Mouse (Mus musculus): ENCODE measurements around the gene Slc50a1. TPM values are rescaled to one million over a fixed set of nuclear protein-coding genes. Genes with fewer than 3 reads are reported as not detected.

Gene Slc50a1
- polyA plus RNA-seq, 1 experiment from 2014 or later: 72.2 TPM

DNA sequence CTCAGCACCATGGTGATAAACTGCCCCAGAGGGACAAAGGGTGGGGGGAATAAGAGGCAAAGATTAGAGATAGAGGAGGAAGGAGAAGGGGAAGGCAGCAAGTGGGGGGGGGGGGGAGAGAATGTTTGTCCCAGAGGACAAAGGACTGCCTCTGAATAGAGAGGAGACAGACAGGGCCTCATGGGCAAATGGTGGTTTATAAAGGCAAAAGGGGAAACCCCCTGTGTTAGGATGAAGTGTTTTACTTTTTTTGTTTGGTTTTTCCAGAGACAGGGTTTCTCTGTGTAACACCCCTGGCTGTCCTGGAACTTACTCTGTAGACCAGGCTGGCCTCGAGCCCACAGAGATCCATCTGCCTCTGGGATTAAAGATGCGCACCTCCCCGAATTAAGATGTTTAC is 10.2 kb downstream of the Slc50a1 start:
- H3K9ac ChIP-seq: no peak overlapping the region
- H3K27ac ChIP-seq (replicated peaks): no peak overlapping the region
- H3K4me1 ChIP-seq: peaks cover 10% of the 10 kb centered on the region; the same call in 1 of the 2 replicates
- 78% methylated on average over 3 of the region's 3 CpGs for WGBS
- no peak for ATAC-seq (ENCODE audit: insufficient number of reproducible peaks, low FRiP score, low TSS enrichment, low read depth)
- H3K4me2 ChIP-seq (replicated peaks): no peak overlapping the region
- H3K4me3 ChIP-seq (replicated peaks): no peak overlapping the region
- no peaks in the 10 kb centered on the region for H3K27me3 ChIP-seq
- no peaks in the 10 kb centered on the region for H3K9me3 ChIP-seq (replicated peaks)
- H3K36me3 ChIP-seq: no peaks in the 10 kb centered on the region

DNA sequence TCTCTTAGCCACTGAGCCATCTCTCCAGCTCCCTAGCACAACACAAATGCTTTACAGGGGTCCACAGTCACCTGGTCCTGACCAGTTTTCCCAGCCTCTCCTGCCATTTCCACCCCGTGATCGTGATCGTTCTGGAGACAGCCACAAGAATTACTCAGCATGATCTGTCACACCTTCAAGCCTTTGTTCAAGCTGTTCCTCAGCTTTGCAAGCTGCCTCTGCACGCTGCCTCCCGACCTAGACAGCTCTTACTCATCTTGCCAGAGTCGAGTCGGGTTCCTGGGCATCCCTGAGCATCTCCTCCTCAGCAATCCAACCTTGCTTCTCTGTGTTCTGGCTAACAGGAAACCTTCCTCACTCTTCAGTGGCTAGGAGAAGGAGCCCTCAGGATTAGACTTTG is 11.3 kb downstream of the Slc50a1 start, which contains the start of gene Dpm3:
TSS of gene Dpm3 (plus strand) at position 283 of the 400 bp plus-strand sequence.
- Histone ChIP-seq H3K36me3 (no peaks in the 10 kb centered on the region), H3K27me3 (no peaks in the 10 kb centered on the region), H3K4me2 (replicated peaks) (no peak within 1 kb of the TSS), H3K9ac (no peak within 1 kb of the TSS), H3K27ac (replicated peaks) (no peak within 1 kb of the TSS), H3K9me3 (replicated peaks) (no peaks in the 10 kb centered on the region), H3K4me3 (replicated peaks) (no peak within 1 kb of the TSS), H3K4me1 (peaks cover 10% of the 10 kb centered on the region; the same call in 1 of the 2 replicates)
- 55% methylated on average over 7 of the region's 7 CpGs for WGBS
- no peak for ATAC-seq (ENCODE audit: insufficient number of reproducible peaks, low FRiP score, low TSS enrichment, low read depth)

DNA sequence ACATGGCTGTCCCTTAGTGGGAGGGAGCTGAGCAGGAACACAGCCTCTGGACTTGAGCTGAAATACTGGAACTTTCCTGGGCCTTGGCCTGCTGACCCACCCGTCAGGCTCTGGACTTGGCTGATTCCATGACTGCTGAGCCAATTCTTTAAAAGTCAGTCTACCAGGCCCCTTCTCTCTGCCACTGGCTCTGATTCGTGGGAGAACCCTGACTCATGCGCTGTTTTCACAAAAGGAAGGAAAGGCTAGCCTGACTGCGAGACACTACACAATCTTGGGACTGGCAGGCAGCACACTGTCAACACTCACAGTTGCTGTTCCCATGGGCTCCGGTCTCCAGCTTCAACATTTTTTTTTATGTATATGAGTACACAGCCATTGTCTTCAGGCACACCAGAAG is 14.2 kb downstream of the Slc50a1 start:
- H3K27me3 ChIP-seq: no peaks in the 10 kb centered on the region
- no peak overlapping the region for H3K9ac ChIP-seq
- H3K4me3 ChIP-seq (replicated peaks): no peak overlapping the region
- no peak overlapping the region for H3K4me2 ChIP-seq (replicated peaks)
- H3K9me3 ChIP-seq (replicated peaks): no peaks in the 10 kb centered on the region
- WGBS: 77% methylated on average over 5 of the region's 5 CpGs
- no peaks in the 10 kb centered on the region for H3K36me3 ChIP-seq
- no peak for ATAC-seq (ENCODE audit: insufficient number of reproducible peaks, low FRiP score, low TSS enrichment, low read depth)
- no peak overlapping the region for H3K27ac ChIP-seq (replicated peaks)
- H3K4me1 ChIP-seq: peaks cover 15% of the 10 kb centered on the region

DNA sequence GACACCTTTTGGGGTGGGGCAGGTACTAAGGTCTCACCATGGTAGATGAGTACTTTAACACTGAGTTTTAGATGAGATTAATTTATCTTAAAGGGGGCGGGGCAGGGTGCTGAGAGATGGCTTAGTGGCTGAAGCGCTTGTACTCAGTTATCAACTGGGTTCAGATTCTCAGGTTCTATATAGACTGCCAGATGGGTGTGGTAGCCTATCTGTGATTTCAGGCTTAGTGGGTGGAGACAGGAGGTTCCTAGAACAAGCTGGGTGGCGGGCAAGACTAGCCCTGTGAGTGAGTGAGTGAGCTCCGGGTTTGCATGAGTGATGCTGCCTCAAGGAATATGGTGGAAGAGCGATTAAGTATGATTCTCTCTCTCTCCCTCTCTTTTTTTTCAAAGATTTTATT is 15.4 kb downstream of the Slc50a1 start:
- no peak overlapping the region for H3K4me3 ChIP-seq (replicated peaks)
- no peak overlapping the region for H3K9ac ChIP-seq
- no peaks in the 10 kb centered on the region for H3K27me3 ChIP-seq
- H3K9me3 ChIP-seq (replicated peaks): no peaks in the 10 kb centered on the region
- H3K4me1 ChIP-seq: peaks cover 25% of the 10 kb centered on the region
- WGBS: 80% methylated on average over 5 of the region's 5 CpGs
- no peak overlapping the region for H3K27ac ChIP-seq (replicated peaks)
- ATAC-seq (ENCODE audit: insufficient number of reproducible peaks, low FRiP score, low TSS enrichment, low read depth): no peak
- no peaks in the 10 kb centered on the region for H3K36me3 ChIP-seq
- no peak overlapping the region for H3K4me2 ChIP-seq (replicated peaks)

DNA sequence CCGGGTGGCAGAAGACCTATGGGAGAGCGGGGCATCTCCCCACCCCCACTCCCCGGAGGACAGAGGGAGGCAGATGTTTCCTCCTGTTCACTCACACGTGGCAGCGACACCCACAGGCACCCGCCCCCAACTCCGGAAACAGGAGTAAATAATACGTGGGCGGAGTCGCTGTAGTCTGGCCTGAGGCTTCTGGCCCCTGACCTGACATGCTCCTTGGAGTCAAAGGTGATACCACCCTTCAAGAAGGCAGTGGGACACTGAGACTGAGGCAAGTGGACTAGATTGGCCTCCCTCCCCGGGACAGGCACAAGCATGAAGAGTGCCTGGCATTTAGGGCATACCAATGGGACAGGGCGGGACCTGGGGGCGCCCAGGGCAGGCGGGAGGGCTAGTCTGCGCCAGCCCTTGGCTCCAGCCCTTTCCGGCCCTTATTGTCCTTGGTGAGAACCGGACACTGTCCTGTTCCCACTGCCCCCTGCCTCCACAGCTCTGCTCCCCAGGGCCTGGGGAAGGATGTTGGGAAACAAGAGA is 18.9 kb downstream of the Slc50a1 start:
- Histone ChIP-seq H3K27ac (replicated peaks) (no peak overlapping the region), H3K27me3 (no peaks in the 10 kb centered on the region), H3K4me3 (replicated peaks) (no peak overlapping the region), H3K4me1 (peaks cover 28% of the 10 kb centered on the region), H3K36me3 (peaks cover 7% of the 10 kb centered on the region), H3K9me3 (replicated peaks) (no peaks in the 10 kb centered on the region), H3K9ac (no peak overlapping the region), H3K4me2 (replicated peaks) (peak overlapping the region; percentile 33)
- no peak for ATAC-seq (ENCODE audit: insufficient number of reproducible peaks, low FRiP score, low TSS enrichment, low read depth)
- WGBS: 3% methylated on average over 17 of the region's 17 CpGs

DNA sequence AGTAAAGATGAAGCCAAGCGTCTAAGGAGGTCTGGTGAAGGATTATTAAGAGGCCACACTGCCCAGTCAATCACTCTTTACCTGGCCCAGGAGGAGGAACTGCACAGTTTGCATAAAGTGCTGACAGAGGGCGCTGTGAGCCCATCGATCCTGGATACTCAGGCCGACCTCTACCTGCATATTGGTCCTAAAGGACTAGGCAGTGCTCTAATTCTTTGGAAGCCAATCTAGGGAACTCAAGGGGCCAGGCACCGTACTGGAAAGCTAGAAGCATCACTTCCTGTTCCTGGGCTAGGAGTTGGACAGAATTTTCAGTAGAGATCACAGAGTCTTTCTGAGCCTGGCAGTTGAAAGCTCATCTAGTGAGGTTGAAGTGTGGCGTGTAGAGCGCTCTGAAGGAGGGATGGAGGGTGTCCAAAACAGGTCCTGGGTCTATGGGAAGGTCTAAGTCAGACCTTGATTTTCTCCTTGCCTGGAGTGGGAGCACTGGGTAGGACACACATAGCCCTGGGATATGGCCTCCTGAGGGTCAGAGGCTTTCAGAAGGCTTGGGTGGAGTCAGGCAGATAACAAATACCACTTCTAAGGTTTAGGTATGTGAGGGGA is 19.8 kb downstream of the Slc50a1 start:
- Histone ChIP-seq H3K4me2 (replicated peaks) (no peak overlapping the region), H3K4me3 (replicated peaks) (no peak overlapping the region), H3K27me3 (no peaks in the 10 kb centered on the region), H3K9ac (no peak overlapping the region), H3K9me3 (replicated peaks) (no peaks in the 10 kb centered on the region), H3K27ac (replicated peaks) (0 out of 2 replicates have a peak overlapping the region, but pooled peaks have one; percentile 7), H3K36me3 (peaks cover 7% of the 10 kb centered on the region), H3K4me1 (peaks cover 34% of the 10 kb centered on the region)
- 13% methylated on average over 7 of the region's 7 CpGs for WGBS
- no peak for ATAC-seq (ENCODE audit: insufficient number of reproducible peaks, low FRiP score, low TSS enrichment, low read depth)

DNA sequence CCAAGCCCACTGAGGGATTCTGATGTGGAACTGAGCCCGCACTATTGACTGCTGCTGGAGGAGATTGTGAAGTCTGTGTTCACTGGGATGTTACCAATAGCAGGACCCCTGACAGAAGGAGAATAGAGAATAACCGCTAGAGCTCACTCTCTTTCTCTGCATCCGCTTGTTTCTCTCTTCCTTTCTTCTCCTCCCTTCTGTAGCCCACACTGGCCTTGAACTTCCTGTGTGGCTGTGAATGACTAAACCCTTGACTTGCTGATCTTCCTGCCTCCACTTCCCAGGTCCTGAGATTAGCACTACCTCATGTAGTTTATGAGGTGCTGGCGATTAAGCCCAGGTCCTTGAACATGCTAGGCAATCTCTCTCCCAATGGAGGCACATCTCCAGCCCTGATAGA is 22.9 kb downstream of the Slc50a1 start:
- 89% methylated on average over 4 of the region's 4 CpGs for WGBS
- H3K4me1 ChIP-seq: peaks cover 61% of the 10 kb centered on the region
- no peak for ATAC-seq (ENCODE audit: insufficient number of reproducible peaks, low FRiP score, low TSS enrichment, low read depth)

DNA sequence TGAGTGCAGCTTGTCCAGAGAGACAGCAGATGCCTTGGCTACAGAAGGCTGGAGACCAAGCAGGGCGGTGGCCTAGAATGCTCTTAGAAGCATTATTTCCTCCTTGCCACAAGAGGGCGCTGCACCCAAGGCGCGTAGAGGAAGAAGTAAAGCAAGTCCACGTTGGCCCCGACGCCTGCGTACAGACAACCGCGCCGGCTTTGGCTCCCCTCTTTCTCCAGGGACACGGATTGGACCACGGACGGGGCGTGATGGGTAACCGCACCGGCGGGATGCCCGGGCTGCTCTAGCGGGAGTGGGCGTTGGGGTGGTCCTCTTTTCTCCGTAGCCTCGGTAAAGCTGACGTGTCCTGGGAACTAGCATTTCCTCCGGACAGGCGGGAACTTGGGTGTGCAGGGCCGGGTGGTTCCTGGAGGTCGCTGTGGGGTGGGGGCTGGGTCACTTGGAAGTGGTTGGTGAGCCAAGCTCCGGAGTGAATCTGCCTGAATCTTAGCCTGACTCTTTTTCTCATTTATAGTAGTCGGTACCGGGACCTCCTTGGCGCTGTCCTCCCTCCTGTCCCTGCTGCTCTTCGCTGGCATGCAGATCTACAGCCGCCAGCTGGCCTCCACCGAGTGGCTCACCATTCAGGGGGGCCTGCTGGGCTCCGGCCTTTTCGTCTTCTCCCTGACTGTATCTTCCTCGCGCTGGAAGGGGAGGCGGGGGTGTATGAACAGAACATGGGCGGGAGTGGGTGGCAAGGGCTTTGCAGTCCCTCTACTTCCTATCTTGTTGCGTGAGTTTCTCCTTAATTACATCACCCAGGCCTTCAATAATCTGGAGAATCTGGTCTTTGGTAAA is 23.9 kb downstream of the Slc50a1 start, which contains the start of gene Trim46:
TSS of gene Trim46 (minus strand) at position 49 of the 840 bp plus-strand sequence.
- Histone ChIP-seq H3K27me3 (no peaks in the 10 kb centered on the region), H3K4me1 (peaks cover 58% of the 10 kb centered on the region), H3K9ac (peak within 1 kb of the TSS; percentile 79), H3K27ac (replicated peaks) (peak within 1 kb of the TSS; percentile 79), H3K9me3 (replicated peaks) (no peaks in the 10 kb centered on the region), H3K36me3 (peaks cover 14% of the 10 kb centered on the region), H3K4me3 (replicated peaks) (peak within 1 kb of the TSS; percentile 75), H3K4me2 (replicated peaks) (peak within 1 kb of the TSS; percentile 79)
- peak; percentile 71 for ATAC-seq (ENCODE audit: insufficient number of reproducible peaks, low FRiP score, low TSS enrichment, low read depth)
- under 1% methylated on average over 40 of the region's 42 CpGs for WGBS

More for the DNA sequence above, 22.9 kb downstream of the Slc50a1 start:
- peak overlapping the region; percentile 79; the same call in 1 of the 2 replicates for H3K9ac ChIP-seq
- peak overlapping the region; percentile 79 for H3K4me2 ChIP-seq (replicated peaks)
- peak overlapping the region; percentile 75 for H3K4me3 ChIP-seq (replicated peaks)
- H3K36me3 ChIP-seq: peaks cover 7% of the 10 kb centered on the region
- H3K27me3 ChIP-seq: no peaks in the 10 kb centered on the region
- H3K9me3 ChIP-seq (replicated peaks): no peaks in the 10 kb centered on the region
- H3K27ac ChIP-seq (replicated peaks): no peak overlapping the region

DNA sequence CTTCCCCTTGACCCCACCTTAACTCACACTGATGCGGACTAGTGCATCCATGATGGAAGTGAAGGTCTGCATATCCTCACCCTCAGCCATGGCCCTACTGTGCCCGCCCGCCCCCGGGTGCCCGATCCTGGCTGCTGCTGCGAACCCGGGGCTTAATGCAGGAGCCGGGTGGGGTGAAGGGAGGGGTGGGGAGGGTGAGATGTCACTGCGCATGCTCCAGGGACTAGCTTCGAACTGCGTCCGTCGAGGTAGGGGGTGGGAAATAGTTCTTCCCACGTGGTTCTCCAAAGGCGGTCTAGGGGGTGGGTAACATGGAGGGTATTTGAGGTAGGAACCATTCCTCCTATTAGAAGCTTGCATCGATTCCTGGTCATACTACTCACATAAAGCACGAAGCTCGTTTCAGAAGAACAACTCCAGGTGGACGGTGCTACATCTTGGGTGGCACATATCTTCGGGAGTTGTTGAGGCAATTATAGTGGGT is 24.6 kb downstream of the Slc50a1 start, which contains the start of gene Krtcap2:
TSS of gene Krtcap2 (plus strand) at position 279 of the 484 bp plus-strand sequence.
- peak within 1 kb of the TSS; percentile 79 for H3K9ac ChIP-seq
- 4% methylated on average over 20 of the region's 20 CpGs for WGBS
- peaks cover 16% of the 10 kb centered on the region for H3K36me3 ChIP-seq
- peak within 1 kb of the TSS; percentile 79 for H3K4me2 ChIP-seq (replicated peaks)
- peaks cover 51% of the 10 kb centered on the region for H3K4me1 ChIP-seq
- H3K9me3 ChIP-seq (replicated peaks): no peaks in the 10 kb centered on the region
- no peaks in the 10 kb centered on the region for H3K27me3 ChIP-seq
- H3K27ac ChIP-seq (replicated peaks): peak within 1 kb of the TSS; percentile 79
- H3K4me3 ChIP-seq (replicated peaks): peak within 1 kb of the TSS; percentile 75
- ATAC-seq (ENCODE audit: insufficient number of reproducible peaks, low FRiP score, low TSS enrichment, low read depth): peak; percentile 34; the same call in 1 of the 2 replicates

DNA sequence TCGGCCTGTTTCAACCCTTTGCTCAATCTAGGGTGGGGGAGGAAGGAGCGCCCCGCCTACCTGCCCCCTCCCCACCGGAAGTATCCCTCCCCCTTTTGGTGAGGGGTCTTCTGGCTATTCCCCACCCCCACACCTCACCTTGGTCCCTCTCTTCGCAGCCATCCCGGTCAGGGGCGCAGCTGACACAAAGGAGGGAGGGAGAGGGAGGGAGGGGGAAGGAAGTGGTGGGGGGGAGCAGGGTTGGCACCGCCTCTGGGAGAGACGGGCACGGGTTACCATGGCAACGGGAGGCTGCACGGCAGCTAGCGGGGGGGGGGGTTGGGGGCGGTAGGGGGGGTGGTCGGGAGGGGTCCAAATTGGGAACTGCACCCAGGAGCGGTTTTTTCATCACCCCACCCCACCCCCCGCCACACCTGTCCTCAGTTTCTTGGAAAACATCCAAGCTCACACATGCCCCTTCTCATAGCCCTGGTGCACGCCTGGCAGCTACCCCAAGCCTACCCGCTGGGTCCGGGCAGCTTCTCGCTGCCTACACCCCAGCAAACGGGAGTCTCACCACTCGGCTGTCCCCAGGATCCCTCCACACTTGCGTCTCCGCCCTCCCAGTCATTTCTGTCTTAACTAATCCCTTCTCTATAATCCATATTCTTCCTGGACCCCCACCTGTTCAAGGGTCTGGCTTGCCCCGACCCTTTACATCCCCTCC is 25.2 kb downstream of the Slc50a1 start:
- no peaks in the 10 kb centered on the region for H3K9me3 ChIP-seq (replicated peaks)
- peak overlapping the region; percentile 79 for H3K27ac ChIP-seq (replicated peaks)

More for the DNA sequence above, 25.2 kb downstream of the Slc50a1 start:
- Histone ChIP-seq H3K4me2 (replicated peaks) (peak overlapping the region; percentile 79), H3K4me3 (replicated peaks) (peak overlapping the region; percentile 75), H3K9ac (peak overlapping the region; percentile 39), H3K27me3 (no peaks in the 10 kb centered on the region), H3K36me3 (peaks cover 16% of the 10 kb centered on the region), H3K4me1 (peaks cover 46% of the 10 kb centered on the region)
- ATAC-seq (ENCODE audit: insufficient number of reproducible peaks, low FRiP score, low TSS enrichment, low read depth): no peak
- 3% methylated on average over 16 of the region's 26 CpGs for WGBS

Measured in embryonic facial prominence, embryonic 15.5 days (tissue).